Mouse (Mus musculus): ENCODE results near the gene Irgc1.

DNA sequence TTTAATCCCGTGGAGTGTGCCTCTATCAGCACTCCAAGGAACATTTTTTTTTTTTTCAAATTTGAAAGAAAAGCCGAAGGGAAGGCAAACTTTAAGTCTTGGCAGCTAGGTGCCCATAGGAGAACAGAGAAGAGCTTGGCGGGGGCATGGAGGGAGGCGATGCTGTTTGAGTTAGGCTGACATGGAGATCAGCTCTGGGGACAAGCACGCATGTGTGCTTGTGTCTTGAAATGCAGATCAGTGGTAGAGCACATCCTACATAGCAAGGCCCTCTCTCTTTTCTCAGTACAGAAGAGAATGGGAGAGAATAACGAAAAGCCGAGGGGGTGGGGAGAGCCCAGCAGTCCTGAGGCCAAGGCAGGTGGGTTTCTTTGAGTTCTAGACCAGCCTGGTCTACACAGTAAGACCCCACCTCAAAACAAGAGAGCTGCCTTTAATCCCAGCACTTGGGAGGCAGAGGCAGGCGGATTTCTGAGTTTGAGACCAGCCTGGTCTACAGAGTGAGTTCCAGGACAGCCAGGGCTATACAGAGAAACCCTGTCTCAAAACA, 53.7 kb downstream of the Irgc1 start:
- TF ChIP-seq CHD2 (IDR thresholded peaks at IDR 0.05; ENCODE audit: low read depth, low read length), result no peak
- TF ChIP-seq ZNF384 (IDR thresholded peaks at IDR 0.05; ENCODE audit: low read depth, low read length), result no peak

Data from ES-E14 (cell line).